Mouse (Mus musculus) hindbrain, postnatal 0 days (tissue): ENCODE results near the gene Itga2b. TPM values are rescaled to one million over a fixed set of nuclear protein-coding genes. Genes with fewer than 3 reads are reported as not detected.

Experiments used
- ATAC-seq: fragments of 200-750 bp; cut with Nextera tagmentation; 2 replicates; pipeline ENCODE4 v1.8.0; 2017; ENCODE audit warnings: mild to moderate bottlenecking, moderate TSS enrichment, moderate library complexity
- DNase-seq: peaks from one replicate; pipeline ENCODE4 v3.0.0-alpha.2; 2015; ENCODE audit warnings: low spot score
- H3K27ac ChIP-seq: fragments of 300-500 bp; sonication (generic); 2 replicates; pipeline ENCODE4 v1.5.1; 2014; ENCODE audit warnings: mild to moderate bottlenecking
- H3K27me3 ChIP-seq: fragments of 300-500 bp; sonication (generic); 2 replicates; pipeline ENCODE4 v1.6.1; 2014; ENCODE audit warnings: low read length, mixed read lengths; ENCODE audit not compliant: insufficient read depth
- H3K36me3 ChIP-seq: fragments of 300-500 bp; sonication (generic); 2 replicates; pipeline ENCODE4 v1.6.1; 2014; ENCODE audit warnings: low read length, mixed read lengths; ENCODE audit not compliant: insufficient read depth
- H3K4me1 ChIP-seq: fragments of 300-500 bp; sonication (generic); 2 replicates; pipeline ENCODE4 v1.6.1; 2014; ENCODE audit warnings: antibody characterized with exemption, low read length, mixed read lengths; ENCODE audit not compliant: insufficient read depth
- H3K4me2 ChIP-seq: fragments of 300-500 bp; sonication (generic); 2 replicates; pipeline ENCODE4 v1.6.1; 2014; ENCODE audit warnings: low read depth, mild to moderate bottlenecking, low read length, moderate library complexity, mixed read lengths
- H3K4me3 ChIP-seq: fragments of 300-500 bp; sonication (generic); 2 replicates; pipeline ENCODE4 v1.5.1; 2014; ENCODE audit warnings: low read length
- H3K9ac ChIP-seq: fragments of 300-500 bp; sonication (generic); replicated peaks from 2 replicates; pipeline ENCODE4 v1.6.1; 2014; ENCODE audit warnings: mild to moderate bottlenecking, low read length, moderate library complexity, mixed read lengths
- H3K9me3 ChIP-seq: fragments of 300-500 bp; sonication (generic); 2 replicates; pipeline ENCODE4 v1.6.1; 2016; ENCODE audit warnings: low read length, mixed read lengths
- CTCF ChIP-seq: IDR thresholded peaks from 2 replicates; pipeline ENCODE4 v1.5.1; 2016; ENCODE audit warnings: antibody characterized with exemption, control low read depth, low read depth
- WGBS: fragments of 180-500 bp; shearing (Covaris S2); extraction: QIAGEN DNeasy Blood & Tissue Kit; methylation state at CpG from one replicate; pipeline ENCODE4 v1.1.7; 2014; 5-methylcytosine and 5-hydroxymethylcytosine counted together
- polyA plus RNA-seq: library from polyadenylated mRNA; unstranded; fragments of >200 nt; fragmentation: Nextera tagmentation; extraction: Ambion mirVana; gene quantifications from 2 replicates; pipeline ENCODE4 v1.2.1, GENCODE M21; 2015
- total RNA-seq: library from RNA; depleted of rRNA; stranded (reverse); fragments of >200 nt; gene quantifications from 2 replicates; pipeline ENCODE4 v1.2.3, GENCODE M21; 2014

Gene Itga2b
- total and polyA plus RNA-seq, 2 experiments from 2014 or later, result 3.5 to 13.7 TPM

- Histone ChIP-seq H3K4me2 (no peak overlapping the region), H3K27me3 (no peaks in the 10 kb centered on the region), H3K9me3 (no peaks in the 10 kb centered on the region), H3K27ac (no peak overlapping the region), H3K36me3 (no peaks in the 10 kb centered on the region), H3K4me3 (no peak overlapping the region), H3K9ac (no peak overlapping the region), H3K4me1 (peaks cover 5% of the 10 kb centered on the region; the same call in 1 of the 2 replicates)
- no peak for TF ChIP-seq CTCF
- ATAC-seq (no peak), DNase-seq (no peak)
- WGBS, result 58% methylated on average over 16 of the region's 16 CpGs
Measured at GRCm38 (mm10) chr11:102460541-102460940, 9.4 kb downstream of the Itga2b start.

DNA sequence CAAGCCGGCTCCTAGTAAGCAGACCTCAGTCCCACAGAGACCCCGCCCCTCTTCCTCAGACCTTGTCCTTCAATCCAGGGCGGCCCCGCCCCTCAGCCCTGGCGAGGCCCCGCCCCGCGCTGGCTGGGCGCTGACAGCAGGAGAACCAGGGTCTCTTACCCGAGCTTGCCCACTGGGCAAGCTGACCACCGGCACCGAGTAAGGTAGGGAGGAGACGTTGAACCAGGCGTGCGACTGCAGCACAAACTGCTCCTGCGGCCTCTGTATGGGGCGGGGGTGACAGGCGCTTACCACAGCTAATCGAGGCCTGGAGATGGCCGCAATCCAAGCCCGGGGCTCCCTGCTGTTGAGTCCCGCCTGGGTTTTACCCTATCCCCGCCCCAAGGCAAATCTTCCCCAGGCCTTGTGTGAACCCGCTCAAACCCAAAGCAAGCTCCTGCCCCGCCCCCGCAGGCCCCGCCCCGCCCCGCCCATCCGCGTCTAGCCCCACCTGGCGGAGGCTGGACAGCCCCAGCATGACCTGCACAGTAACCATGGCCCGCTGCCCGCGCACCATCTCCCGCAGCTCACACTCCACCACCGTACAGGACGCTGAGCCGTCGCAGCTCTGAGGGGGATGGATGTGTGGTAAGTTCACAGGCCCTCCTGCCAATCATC is 14.1 kb downstream of the Itga2b start:
- Histone ChIP-seq H3K9ac (peak overlapping the region; percentile 66), H3K27me3 (no peaks in the 10 kb centered on the region), H3K4me2 (peak overlapping the region; percentile 89), H3K4me3 (peak overlapping the region; percentile 47), H3K36me3 (no peaks in the 10 kb centered on the region), H3K4me1 (peaks cover 9% of the 10 kb centered on the region; the same call in 1 of the 2 replicates), H3K27ac (peak overlapping the region; percentile 60; the same call in 1 of the 2 replicates), H3K9me3 (no peaks in the 10 kb centered on the region)
- TF ChIP-seq CTCF, result peak; percentile 52
- under 1% methylated on average over 36 of the region's 40 CpGs for WGBS
- ATAC-seq (peak; percentile 89), DNase-seq (peak; percentile 86)

GRCm38 (mm10) chr11:102453131-102453530 is 16.8 kb downstream of the Itga2b start:
- Histone ChIP-seq H3K27ac (no peak overlapping the region), H3K9ac (no peak overlapping the region), H3K4me1 (peaks cover 11% of the 10 kb centered on the region; the same call in 1 of the 2 replicates), H3K4me3 (no peak overlapping the region), H3K27me3 (no peaks in the 10 kb centered on the region), H3K9me3 (no peaks in the 10 kb centered on the region), H3K4me2 (no peak overlapping the region), H3K36me3 (no peaks in the 10 kb centered on the region)
- TF ChIP-seq CTCF, result no peak
- WGBS, result 26% methylated on average over 10 of the region's 10 CpGs
- DNase-seq (no peak), ATAC-seq (no peak)

DNA sequence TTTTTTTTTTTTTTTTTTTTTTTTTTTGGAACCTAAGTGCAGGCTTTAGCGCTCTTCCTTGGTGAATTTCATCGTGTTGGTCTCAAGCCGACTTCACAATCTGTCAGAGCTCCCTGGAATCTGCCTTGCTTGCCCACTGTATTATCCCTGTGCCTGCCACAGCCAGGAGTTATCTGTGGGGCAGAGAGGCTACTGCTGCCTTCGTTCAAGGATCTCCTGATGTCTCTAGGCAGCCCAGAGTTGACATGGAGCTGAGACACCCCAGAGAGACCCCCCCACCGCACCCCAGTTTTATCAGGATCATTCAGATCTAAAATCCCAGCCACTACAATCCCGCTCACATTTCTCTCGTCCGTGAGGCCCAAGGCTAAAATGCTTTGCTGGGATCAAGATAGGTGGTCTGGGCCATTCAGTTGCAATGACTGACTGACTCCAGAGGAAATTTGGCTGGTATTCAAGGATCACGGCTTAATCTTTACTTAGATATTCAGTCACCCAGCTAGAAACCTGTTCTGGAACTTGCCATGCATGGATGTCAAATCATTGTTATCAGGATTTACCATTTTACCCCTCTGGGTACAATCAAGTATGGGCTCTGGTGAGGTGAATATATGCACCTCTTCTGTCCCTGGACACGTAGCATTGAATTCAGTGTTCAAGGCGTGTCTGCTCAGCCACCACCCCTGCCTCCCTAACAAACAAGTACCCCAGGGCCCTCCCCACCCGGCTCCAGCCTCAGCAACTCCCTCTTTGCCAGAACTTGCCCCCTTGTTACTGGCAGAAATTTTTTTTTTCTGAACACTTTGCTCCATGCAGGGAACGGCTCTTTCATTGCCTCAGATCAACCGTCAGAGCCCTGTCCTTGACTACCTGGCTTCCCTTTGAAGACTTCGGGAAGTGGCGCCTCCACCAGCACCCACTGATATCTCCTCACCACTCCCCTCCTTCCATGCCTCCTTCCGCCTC is 20.6 kb downstream of the Itga2b start:
- WGBS, result 44% methylated on average over 17 of the region's 17 CpGs
- no peaks in the 10 kb centered on the region for H3K9me3 ChIP-seq
- H3K36me3 ChIP-seq, result no peaks in the 10 kb centered on the region
- no peak for ATAC-seq
- no peak overlapping the region for H3K4me3 ChIP-seq
- no peak overlapping the region for H3K9ac ChIP-seq
- no peak for DNase-seq
- no peak overlapping the region for H3K27ac ChIP-seq
- no peaks in the 10 kb centered on the region for H3K27me3 ChIP-seq
- H3K4me2 ChIP-seq, result no peak overlapping the region
- peaks cover 21% of the 10 kb centered on the region; the same call in 1 of the 2 replicates for H3K4me1 ChIP-seq
- no peak for TF ChIP-seq CTCF

- Histone ChIP-seq H3K9ac (no peak overlapping the region), H3K27ac (0 out of 2 replicates have a peak overlapping the region, but pooled peaks have one; percentile 96), H3K36me3 (no peaks in the 10 kb centered on the region), H3K4me2 (peak overlapping the region; percentile 80; the same call in 1 of the 2 replicates), H3K9me3 (no peaks in the 10 kb centered on the region), H3K4me1 (peaks cover 21% of the 10 kb centered on the region; the same call in 1 of the 2 replicates), H3K4me3 (peak overlapping the region; percentile 15; the same call in 1 of the 2 replicates), H3K27me3 (no peaks in the 10 kb centered on the region)
- WGBS, result 17% methylated on average over 8 of the region's 8 CpGs
- DNase-seq (peak; percentile 49), ATAC-seq (no peak)
- TF ChIP-seq CTCF, result 0 out of 2 replicates have a peak, but pooled peaks have one; percentile 9
Measured at GRCm38 (mm10) chr11:102448327-102448726, 21.6 kb downstream of the Itga2b start.

DNA sequence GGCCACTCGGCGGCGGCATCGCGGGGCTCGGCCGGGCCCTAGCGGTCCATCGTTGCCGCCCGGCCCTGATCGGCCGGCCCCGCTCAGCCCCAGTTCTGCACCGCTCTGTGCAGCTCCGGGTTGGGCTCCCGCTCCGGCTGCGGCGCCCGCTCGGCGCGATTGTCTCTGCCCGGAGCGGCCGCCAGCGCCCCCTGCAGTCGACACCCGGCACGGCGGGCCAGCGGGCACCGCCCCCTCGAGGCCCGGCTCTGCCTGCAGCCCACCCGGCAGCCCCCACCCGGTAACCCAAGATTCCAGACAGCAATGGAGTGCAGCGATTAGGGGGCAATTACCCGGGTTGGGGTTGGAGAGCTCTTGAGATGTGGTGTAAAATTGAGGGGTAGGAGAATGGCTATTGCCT is 22.4 kb downstream of the Itga2b start, which contains the start of gene Fam171a2:
TSS of gene Fam171a2 (minus strand) at position 186 of the 400 bp plus-strand sequence.
- peak; percentile 89 for DNase-seq
- ATAC-seq, result peak; percentile 83
- Histone ChIP-seq H3K4me3 (peak within 1 kb of the TSS; percentile 95), H3K27ac (peak within 1 kb of the TSS; percentile 96), H3K36me3 (peaks cover 5% of the 10 kb centered on the region; the same call in 1 of the 2 replicates), H3K9me3 (no peaks in the 10 kb centered on the region), H3K4me2 (peak within 1 kb of the TSS; percentile 80), H3K27me3 (no peaks in the 10 kb centered on the region), H3K9ac (peak within 1 kb of the TSS; percentile 99), H3K4me1 (peaks cover 21% of the 10 kb centered on the region; the same call in 1 of the 2 replicates)
- peak; percentile 8 for TF ChIP-seq CTCF
- WGBS, result 0% methylated on average over 39 of the region's 40 CpGs
